Mouse (Mus musculus) bone marrow macrophage, adult 2 months (primary cell): ENCODE measurements at regions not wholly inside any gene's neighbourhood (a gene's known extent, or its start where the extent isn't known, plus 50 kb on each side); places are given as distances from the start of the nearest gene placed in this dataset.

ENCODE experiments used
- CTCF ChIP-seq: IDR thresholded peaks from 2 replicates; pipeline ENCODE4 v1.5.1; 2012; ENCODE audit warnings: low read depth, mild to moderate bottlenecking, low read length, moderate library complexity
- POLR2A ChIP-seq: IDR thresholded peaks from 2 replicates; pipeline ENCODE4 v1.6.1; 2012; ENCODE audit warnings: mild to moderate bottlenecking, low read depth, low read length, borderline replicate concordance

- TF ChIP-seq CTCF (no peak), POLR2A (no peak)
These were observed 123.2 kb upstream of the Try4 start for GRCm38 (mm10) chr6:41178896-41179295.
